Mouse (Mus musculus) stomach, embryonic 15.5 days (tissue): ENCODE measurements around the gene Rbms3. TPM values are rescaled to one million over a fixed set of nuclear protein-coding genes. Genes with fewer than 3 reads are reported as not detected.

Source experiments
- ATAC-seq: fragments of 200-750 bp; cut with Nextera tagmentation; 2 replicates; pipeline ENCODE4 v1.8.0; 2017; ENCODE audit warnings: low read depth, moderate number of reproducible peaks, moderate TSS enrichment; ENCODE audit not compliant: insufficient read depth, low FRiP score
- H3K27ac ChIP-seq: fragments of 300-500 bp; sonication (generic); 2 replicates; pipeline ENCODE4 v1.5.1; 2015; ENCODE audit warnings: mild to moderate bottlenecking, inconsistent platforms
- H3K27me3 ChIP-seq: fragments of 300-500 bp; sonication (generic); replicated peaks from 2 replicates; pipeline ENCODE4 v1.6.1; 2015; ENCODE audit warnings: inconsistent platforms
- H3K36me3 ChIP-seq: fragments of 300-500 bp; sonication (generic); 2 replicates; pipeline ENCODE4 v1.6.1; 2015; ENCODE audit warnings: inconsistent platforms
- H3K4me1 ChIP-seq: fragments of 300-500 bp; sonication (generic); 2 replicates; pipeline ENCODE4 v1.6.1; 2015; ENCODE audit warnings: inconsistent platforms
- H3K4me2 ChIP-seq: fragments of 300-500 bp; sonication (generic); 2 replicates; pipeline ENCODE4 v1.6.1; 2015; ENCODE audit warnings: mild to moderate bottlenecking, inconsistent platforms
- H3K4me3 ChIP-seq: fragments of 300-500 bp; sonication (generic); replicated peaks from 2 replicates; pipeline ENCODE4 v1.5.1; 2015; ENCODE audit warnings: inconsistent platforms
- H3K9ac ChIP-seq: fragments of 300-500 bp; sonication (generic); 2 replicates; pipeline ENCODE4 v1.6.1; 2015; ENCODE audit warnings: inconsistent platforms
- H3K9me3 ChIP-seq: fragments of 300-500 bp; sonication (generic); 2 replicates; pipeline ENCODE4 v1.6.1; 2016; ENCODE audit warnings: inconsistent platforms
- WGBS: fragments of 180-500 bp; shearing (Covaris S2); methylation state at CpG from one replicate; pipeline ENCODE4 v1.1.7; 2015; 5-methylcytosine and 5-hydroxymethylcytosine counted together
- polyA plus RNA-seq: library from polyadenylated mRNA; unstranded; fragments of >200 nt; fragmentation: Nextera tagmentation; extraction: Ambion mirVana; gene quantifications from 2 replicates; pipeline ENCODE4 v1.2.1, GENCODE M21; 2015

Rbms3 gene
- 64.3 and 67.2 TPM in 2 replicates for polyA plus RNA-seq

- ATAC-seq, result no peak
- Histone ChIP-seq H3K27ac (no peak within 1 kb of the TSS), H3K27me3 (no peaks in the 10 kb centered on the region), H3K9ac (no peak within 1 kb of the TSS), H3K9me3 (no peaks in the 10 kb centered on the region), H3K4me2 (no peak within 1 kb of the TSS), H3K36me3 (no peaks in the 10 kb centered on the region), H3K4me3 (no peak within 1 kb of the TSS), H3K4me1 (no peaks in the 10 kb centered on the region)
- 72% methylated on average over 9 of the region's 9 CpGs for WGBS
Measured at GRCm38 (mm10) chr9:117629771-117630170, at the start of gene Rbms3. Rbms3 (minus strand) TSS chr9:117629913.

- ATAC-seq, result no peak
- Histone ChIP-seq H3K9me3 (no peaks in the 10 kb centered on the region), H3K27ac (no peak overlapping the region), H3K4me3 (no peak overlapping the region), H3K36me3 (no peaks in the 10 kb centered on the region), H3K4me1 (no peaks in the 10 kb centered on the region), H3K27me3 (no peaks in the 10 kb centered on the region), H3K4me2 (no peak overlapping the region), H3K9ac (no peak overlapping the region)
- 77% methylated on average over 5 of the region's 5 CpGs for WGBS
Measured at GRCm38 (mm10) chr9:117673311-117673710, 43.6 kb upstream of the Rbms3 start.

- no peaks in the 10 kb centered on the region for H3K4me1 ChIP-seq
- no peaks in the 10 kb centered on the region for H3K27me3 ChIP-seq
- H3K9ac ChIP-seq, result no peak overlapping the region
- no peak overlapping the region for H3K4me3 ChIP-seq
- 71% methylated on average over 2 of the region's 2 CpGs for WGBS
- no peak overlapping the region for H3K27ac ChIP-seq
- H3K36me3 ChIP-seq, result no peaks in the 10 kb centered on the region
- no peaks in the 10 kb centered on the region for H3K9me3 ChIP-seq
- no peak for ATAC-seq
- no peak overlapping the region for H3K4me2 ChIP-seq
Measured at GRCm38 (mm10) chr9:117654626-117655025, 24.9 kb upstream of the Rbms3 start.

GRCm38 (mm10) chr9:117653641-117654040 lies 23.9 kb upstream of the Rbms3 start:
- no peak overlapping the region for H3K27ac ChIP-seq
- H3K27me3 ChIP-seq, result no peaks in the 10 kb centered on the region
- no peak overlapping the region for H3K4me2 ChIP-seq
- no peaks in the 10 kb centered on the region for H3K9me3 ChIP-seq
- H3K9ac ChIP-seq, result no peak overlapping the region
- H3K36me3 ChIP-seq, result no peaks in the 10 kb centered on the region
- H3K4me3 ChIP-seq, result no peak overlapping the region
- no peaks in the 10 kb centered on the region for H3K4me1 ChIP-seq
- 27% methylated on average over 5 of the region's 5 CpGs for WGBS
- ATAC-seq, result no peak

GRCm38 (mm10) chr9:117646131-117646530 lies 16.4 kb upstream of the Rbms3 start:
- Histone ChIP-seq H3K4me1 (no peaks in the 10 kb centered on the region), H3K9me3 (no peaks in the 10 kb centered on the region), H3K27ac (no peak overlapping the region), H3K4me3 (no peak overlapping the region), H3K27me3 (no peaks in the 10 kb centered on the region), H3K4me2 (no peak overlapping the region), H3K36me3 (no peaks in the 10 kb centered on the region), H3K9ac (no peak overlapping the region)
- WGBS, result 74% methylated on average over 2 of the region's 2 CpGs
- ATAC-seq, result no peak

- Histone ChIP-seq H3K4me1 (no peaks in the 10 kb centered on the region), H3K4me2 (no peak overlapping the region), H3K9me3 (no peaks in the 10 kb centered on the region), H3K36me3 (no peaks in the 10 kb centered on the region), H3K4me3 (no peak overlapping the region), H3K27ac (no peak overlapping the region), H3K27me3 (no peaks in the 10 kb centered on the region), H3K9ac (no peak overlapping the region)
- ATAC-seq, result no peak
- WGBS, result 85% methylated on average over 4 of the region's 4 CpGs
Measured at GRCm38 (mm10) chr9:117641090-117641782, 11.5 kb upstream of the Rbms3 start.

- no peak overlapping the region for H3K4me3 ChIP-seq
- WGBS, result 65% methylated on average over 5 of the region's 5 CpGs
- ATAC-seq, result no peak
- no peaks in the 10 kb centered on the region for H3K9me3 ChIP-seq
- H3K27ac ChIP-seq, result no peak overlapping the region
- H3K36me3 ChIP-seq, result no peaks in the 10 kb centered on the region
- H3K4me1 ChIP-seq, result no peaks in the 10 kb centered on the region
- H3K4me2 ChIP-seq, result no peak overlapping the region
- H3K27me3 ChIP-seq, result no peaks in the 10 kb centered on the region
- no peak overlapping the region for H3K9ac ChIP-seq
Measured at GRCm38 (mm10) chr9:117638623-117639185, 9.0 kb upstream of the Rbms3 start.

GRCm38 (mm10) chr9:117636492-117636891 lies 6.8 kb upstream of the Rbms3 start:
- no peaks in the 10 kb centered on the region for H3K4me1 ChIP-seq
- no peak for ATAC-seq
- no peak overlapping the region for H3K4me3 ChIP-seq
- WGBS, result 77% methylated on average over 8 of the region's 8 CpGs
- no peaks in the 10 kb centered on the region for H3K27me3 ChIP-seq
- no peak overlapping the region for H3K27ac ChIP-seq
- no peak overlapping the region for H3K4me2 ChIP-seq
- no peaks in the 10 kb centered on the region for H3K36me3 ChIP-seq
- no peak overlapping the region for H3K9ac ChIP-seq
- H3K9me3 ChIP-seq, result no peaks in the 10 kb centered on the region

- Histone ChIP-seq H3K36me3 (no peaks in the 10 kb centered on the region), H3K4me3 (no peak overlapping the region), H3K27ac (no peak overlapping the region), H3K9ac (no peak overlapping the region), H3K27me3 (no peaks in the 10 kb centered on the region), H3K4me1 (no peaks in the 10 kb centered on the region), H3K9me3 (no peaks in the 10 kb centered on the region), H3K4me2 (no peak overlapping the region)
- ATAC-seq, result no peak
Measured at GRCm38 (mm10) chr9:117627173-117627572, 2.5 kb downstream of the Rbms3 start.

GRCm38 (mm10) chr9:117600781-117601180 lies 28.9 kb downstream of the Rbms3 start:
- H3K4me2 ChIP-seq, result no peak overlapping the region
- WGBS, result 76% methylated on average over 5 of the region's 5 CpGs
- no peaks in the 10 kb centered on the region for H3K4me1 ChIP-seq

GRCm38 (mm10) chr9:117599341-117599740 lies 30.4 kb downstream of the Rbms3 start:
- WGBS, result 85% methylated on average over 9 of the region's 9 CpGs
- ATAC-seq, result no peak
- no peaks in the 10 kb centered on the region for H3K9me3 ChIP-seq
- H3K9ac ChIP-seq, result no peak overlapping the region
- H3K27ac ChIP-seq, result no peak overlapping the region
- no peak overlapping the region for H3K4me2 ChIP-seq
- no peaks in the 10 kb centered on the region for H3K36me3 ChIP-seq
- no peak overlapping the region for H3K4me3 ChIP-seq
- H3K4me1 ChIP-seq, result no peaks in the 10 kb centered on the region
- H3K27me3 ChIP-seq, result no peaks in the 10 kb centered on the region

More at GRCm38 (mm10) chr9:117600781-117601180, 28.9 kb downstream of the Rbms3 start:
- no peak overlapping the region for H3K27ac ChIP-seq
- no peak overlapping the region for H3K4me3 ChIP-seq
- no peak for ATAC-seq
- no peak overlapping the region for H3K9ac ChIP-seq
- no peaks in the 10 kb centered on the region for H3K27me3 ChIP-seq
- no peaks in the 10 kb centered on the region for H3K36me3 ChIP-seq
- H3K9me3 ChIP-seq, result no peaks in the 10 kb centered on the region

- Histone ChIP-seq H3K4me1 (no peaks in the 10 kb centered on the region), H3K4me3 (no peak overlapping the region), H3K9ac (no peak overlapping the region), H3K27ac (no peak overlapping the region), H3K4me2 (no peak overlapping the region), H3K36me3 (no peaks in the 10 kb centered on the region), H3K9me3 (no peaks in the 10 kb centered on the region), H3K27me3 (no peaks in the 10 kb centered on the region)
- ATAC-seq, result no peak
- 62% methylated on average over 5 of the region's 5 CpGs for WGBS
Measured at GRCm38 (mm10) chr9:117596162-117596561, 33.6 kb downstream of the Rbms3 start.
